Mouse (Mus musculus) liver, embryonic 13.5 days (tissue): ENCODE results near the gene Prim2. TPM values are rescaled to one million over a fixed set of nuclear protein-coding genes. Genes with fewer than 3 reads are reported as not detected.

ENCODE experiments used
- ATAC-seq: fragments of 200-750 bp; cut with Nextera tagmentation; 2 replicates; pipeline ENCODE4 v1.8.0; 2017; ENCODE audit warnings: low read depth, mild to moderate bottlenecking, moderate number of reproducible peaks, moderate library complexity
- DNase-seq: peaks from one replicate; pipeline ENCODE4 v3.0.0; 2022
- H3K27ac ChIP-seq: fragments of 300-500 bp; sonication (generic); 2 replicates; pipeline ENCODE4 v1.5.1; 2015; ENCODE audit warnings: moderate library complexity, mild to moderate bottlenecking, inconsistent platforms
- H3K27me3 ChIP-seq: fragments of 300-500 bp; sonication (generic); 2 replicates; pipeline ENCODE4 v1.6.1; 2015; ENCODE audit warnings: mild to moderate bottlenecking, inconsistent platforms
- H3K36me3 ChIP-seq: fragments of 300-500 bp; sonication (generic); 2 replicates; pipeline ENCODE4 v1.6.1; 2015; ENCODE audit warnings: mild to moderate bottlenecking, inconsistent platforms
- H3K4me1 ChIP-seq: fragments of 300-500 bp; sonication (generic); replicated peaks from 2 replicates; pipeline ENCODE4 v1.6.1; 2015; ENCODE audit warnings: inconsistent platforms
- H3K4me2 ChIP-seq: fragments of 300-500 bp; sonication (generic); 2 replicates; pipeline ENCODE4 v1.6.1; 2015; ENCODE audit warnings: inconsistent platforms, mild to moderate bottlenecking, moderate library complexity
- H3K4me3 ChIP-seq: fragments of 300-500 bp; sonication (generic); replicated peaks from 2 replicates; pipeline ENCODE4 v1.5.1; 2015; ENCODE audit warnings: mild to moderate bottlenecking, inconsistent platforms
- H3K9ac ChIP-seq: fragments of 300-500 bp; sonication (generic); 2 replicates; pipeline ENCODE4 v1.6.1; 2015; ENCODE audit warnings: mild to moderate bottlenecking, inconsistent platforms
- H3K9me3 ChIP-seq: fragments of 300-500 bp; sonication (generic); replicated peaks from 2 replicates; pipeline ENCODE4 v1.6.1; 2016; ENCODE audit warnings: inconsistent platforms
- WGBS: fragments of 180-500 bp; shearing (Covaris S2); methylation state at CpG from one replicate; pipeline ENCODE4 v1.1.7; 2015; ENCODE audit not compliant: insufficient replicate concordance; 5-methylcytosine and 5-hydroxymethylcytosine counted together
- polyA plus RNA-seq: library from polyadenylated mRNA; unstranded; fragments of >200 nt; fragmentation: Nextera tagmentation; extraction: Ambion mirVana; gene quantifications from 2 replicates; pipeline ENCODE4 v1.2.1, GENCODE M21; 2015

Prim2 gene
- polyA plus RNA-seq, 1 experiment from 2014 or later: 43.2 TPM

DNA sequence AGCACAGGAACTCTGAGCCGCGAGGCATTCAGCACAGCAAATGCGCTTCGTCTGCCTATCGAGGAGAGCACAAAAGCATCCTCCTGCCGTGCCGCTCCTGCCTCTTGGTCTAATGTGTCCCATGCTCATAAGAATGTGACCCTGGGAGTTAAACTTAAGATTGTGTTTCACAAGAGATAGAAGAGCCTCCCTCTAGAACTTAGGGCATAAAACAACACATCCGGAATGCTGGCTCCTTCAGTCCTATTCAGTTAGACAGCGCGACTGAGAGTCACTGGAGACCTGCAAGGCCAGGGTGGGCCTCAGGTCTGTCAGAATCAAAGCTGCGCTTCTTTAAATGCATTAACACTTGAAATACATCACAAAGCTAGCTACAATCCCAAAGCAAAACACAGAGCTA is 18.7 kb downstream of the Prim2 start:
- WGBS: 93% methylated on average over 11 of the region's 11 CpGs
- H3K4me2 ChIP-seq: no peak overlapping the region
- peak overlapping the region; percentile 30; the same call in 1 of the 2 replicates for H3K27ac ChIP-seq
- ATAC-seq (no peak), DNase-seq (no peak)
- H3K36me3 ChIP-seq: peaks cover 79% of the 10 kb centered on the region
- no peak overlapping the region for H3K4me3 ChIP-seq
- H3K4me1 ChIP-seq: peaks cover 44% of the 10 kb centered on the region
- H3K9me3 ChIP-seq: no peaks in the 10 kb centered on the region
- no peak overlapping the region for H3K9ac ChIP-seq
- no peaks in the 10 kb centered on the region for H3K27me3 ChIP-seq

DNA sequence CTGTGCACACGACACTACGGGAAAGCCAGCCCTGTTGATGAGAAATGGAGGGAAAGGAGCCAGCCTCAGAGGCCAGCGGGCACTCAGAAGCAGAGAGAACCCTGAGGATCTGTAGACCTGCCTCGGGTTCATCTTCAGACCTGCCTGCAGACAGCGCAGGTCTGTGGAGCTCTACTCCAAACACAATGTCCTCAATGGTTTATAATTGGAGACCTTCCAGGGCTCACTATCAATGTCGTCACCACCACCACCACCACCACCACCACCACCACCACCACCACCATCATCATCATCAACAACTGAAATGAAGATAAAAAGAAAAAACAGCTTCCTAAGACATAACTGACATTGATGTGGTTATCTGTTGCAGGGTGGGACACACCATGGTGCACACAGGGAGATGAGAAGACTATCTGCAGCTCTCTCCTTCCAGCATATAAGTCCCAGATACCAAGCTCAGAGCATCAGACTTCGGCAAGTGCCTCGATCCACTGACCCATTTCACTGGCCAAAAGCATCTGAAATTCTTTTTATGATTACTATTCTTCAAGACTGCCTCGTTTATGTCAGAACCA is 20.0 kb downstream of the Prim2 start:
- H3K4me3 ChIP-seq: no peak overlapping the region
- WGBS: 60% methylated on average over 9 of the region's 9 CpGs

DNA sequence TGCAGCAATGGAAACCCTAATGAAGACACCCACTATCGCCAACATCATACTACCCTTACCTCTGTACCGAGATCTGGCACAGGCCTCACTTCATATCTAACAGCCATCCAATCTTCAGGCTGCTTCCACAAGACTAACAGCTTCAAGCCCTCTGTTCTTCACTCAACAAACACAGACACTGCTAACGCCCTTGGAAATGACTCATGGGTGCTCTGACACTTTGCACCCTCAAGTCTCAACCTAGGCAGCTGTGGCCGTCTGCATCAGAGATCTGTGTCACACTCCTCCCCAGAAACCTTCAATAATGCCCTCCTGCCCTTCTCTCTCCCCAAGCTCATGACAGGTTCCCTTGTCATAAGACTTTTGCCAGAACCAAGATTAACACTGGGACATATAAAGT is 20.6 kb downstream of the Prim2 start:
- H3K27me3 ChIP-seq: no peaks in the 10 kb centered on the region
- peaks cover 77% of the 10 kb centered on the region for H3K36me3 ChIP-seq
- DNase-seq (no peak), ATAC-seq (no peak)
- H3K4me1 ChIP-seq: peaks cover 53% of the 10 kb centered on the region
- peak overlapping the region; percentile 72 for H3K27ac ChIP-seq
- 74% methylated on average over 4 of the region's 4 CpGs for WGBS
- H3K9me3 ChIP-seq: no peaks in the 10 kb centered on the region
- H3K4me3 ChIP-seq: no peak overlapping the region
- no peak overlapping the region for H3K9ac ChIP-seq
- no peak overlapping the region for H3K4me2 ChIP-seq

More for the DNA sequence above, 20.0 kb downstream of the Prim2 start:
- H3K9me3 ChIP-seq: no peaks in the 10 kb centered on the region
- peak overlapping the region; percentile 38 for H3K4me2 ChIP-seq
- no peaks in the 10 kb centered on the region for H3K27me3 ChIP-seq
- H3K4me1 ChIP-seq: peaks cover 52% of the 10 kb centered on the region
- no peak for DNase-seq
- H3K36me3 ChIP-seq: peaks cover 75% of the 10 kb centered on the region
- H3K9ac ChIP-seq: no peak overlapping the region
- peak; percentile 85 for ATAC-seq
- H3K27ac ChIP-seq: peak overlapping the region; percentile 72

GRCm38 (mm10) chr1:33647661-33648060 is 21.9 kb downstream of the Prim2 start:
- no peak overlapping the region for H3K27ac ChIP-seq
- ATAC-seq: no peak
- 77% methylated on average over 4 of the region's 4 CpGs for WGBS

DNA sequence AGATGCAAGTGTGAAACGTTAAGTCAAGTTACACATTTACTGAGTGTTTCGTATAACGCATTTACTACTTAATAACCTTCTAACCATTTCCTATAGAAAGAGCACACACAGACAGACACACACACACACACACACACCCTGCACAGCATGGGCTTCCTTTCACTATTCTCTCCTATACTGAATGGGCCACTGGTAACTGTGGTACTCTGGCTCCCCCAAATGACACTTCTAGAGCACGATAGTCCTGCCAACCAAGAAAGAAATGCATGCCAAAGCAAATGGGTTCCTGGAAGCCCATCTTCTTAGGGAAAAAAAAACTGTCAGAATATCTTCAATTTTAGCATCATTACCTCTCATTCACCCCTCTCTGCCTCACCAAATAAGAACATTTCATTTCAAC is 22.4 kb downstream of the Prim2 start:
- H3K9me3 ChIP-seq: no peaks in the 10 kb centered on the region
- H3K27me3 ChIP-seq: no peaks in the 10 kb centered on the region
- H3K36me3 ChIP-seq: peaks cover 86% of the 10 kb centered on the region
- DNase-seq (no peak), ATAC-seq (no peak)
- H3K4me1 ChIP-seq: peaks cover 56% of the 10 kb centered on the region
- H3K4me2 ChIP-seq: no peak overlapping the region
- no peak overlapping the region for H3K4me3 ChIP-seq
- 85% methylated on average over 4 of the region's 4 CpGs for WGBS
- H3K9ac ChIP-seq: no peak overlapping the region
- H3K27ac ChIP-seq: no peak overlapping the region

More at GRCm38 (mm10) chr1:33647661-33648060, 21.9 kb downstream of the Prim2 start:
- no peak for DNase-seq
- no peak overlapping the region for H3K9ac ChIP-seq
- H3K9me3 ChIP-seq: no peaks in the 10 kb centered on the region
- no peaks in the 10 kb centered on the region for H3K27me3 ChIP-seq
- peaks cover 56% of the 10 kb centered on the region for H3K4me1 ChIP-seq
- no peak overlapping the region for H3K4me2 ChIP-seq
- peaks cover 86% of the 10 kb centered on the region for H3K36me3 ChIP-seq
- no peak overlapping the region for H3K4me3 ChIP-seq

DNA sequence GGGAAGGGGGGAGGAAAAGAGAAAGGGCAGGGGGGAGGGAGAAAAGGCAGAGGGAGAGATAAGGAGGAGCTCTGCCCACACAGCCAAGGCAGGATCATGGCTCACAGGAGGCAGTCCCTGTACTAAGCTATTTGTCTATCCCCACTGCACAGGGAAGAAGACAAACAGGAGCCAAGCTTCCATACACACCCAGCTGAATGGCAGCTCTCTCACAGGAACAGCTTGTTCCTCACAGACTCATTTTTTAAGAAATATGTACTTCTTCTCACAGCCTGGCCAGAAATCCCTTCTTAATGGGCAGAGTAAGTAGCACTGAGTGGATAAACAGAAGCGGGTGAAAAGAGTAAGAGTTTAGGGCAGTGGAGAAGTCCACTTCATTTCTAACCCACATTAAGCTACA is 23.9 kb downstream of the Prim2 start:
- Histone ChIP-seq H3K9ac (peak overlapping the region; percentile 58), H3K4me2 (no peak overlapping the region), H3K4me1 (peaks cover 49% of the 10 kb centered on the region), H3K4me3 (no peak overlapping the region), H3K9me3 (no peaks in the 10 kb centered on the region), H3K27me3 (no peaks in the 10 kb centered on the region), H3K27ac (peak overlapping the region; percentile 61), H3K36me3 (peaks cover 88% of the 10 kb centered on the region)
- DNase-seq: no peak
- 75% methylated on average over 1 of the region's 1 CpGs for WGBS
- peak; percentile 71 for ATAC-seq

GRCm38 (mm10) chr1:33641139-33641538 is 28.5 kb downstream of the Prim2 start:
- H3K4me2 ChIP-seq: no peak overlapping the region
- WGBS: 83% methylated on average over 2 of the region's 2 CpGs
- H3K36me3 ChIP-seq: peaks cover 86% of the 10 kb centered on the region
- ATAC-seq (no peak), DNase-seq (no peak)
- H3K27me3 ChIP-seq: no peaks in the 10 kb centered on the region
- H3K27ac ChIP-seq: no peak overlapping the region
- peaks cover 48% of the 10 kb centered on the region for H3K4me1 ChIP-seq
- 0 out of 2 replicates have a peak, but pooled peaks cover 2% of the 10 kb centered on the region for H3K9me3 ChIP-seq
- no peak overlapping the region for H3K4me3 ChIP-seq
- H3K9ac ChIP-seq: no peak overlapping the region

- 90% methylated on average over 5 of the region's 5 CpGs for WGBS
- no peak overlapping the region for H3K4me2 ChIP-seq
- H3K36me3 ChIP-seq: peaks cover 85% of the 10 kb centered on the region
- no peak for DNase-seq
- no peak for ATAC-seq
- 0 out of 2 replicates have a peak, but pooled peaks cover 2% of the 10 kb centered on the region for H3K9me3 ChIP-seq
- no peak overlapping the region for H3K9ac ChIP-seq
- H3K27ac ChIP-seq: peak overlapping the region; percentile 61; the same call in 1 of the 2 replicates
- H3K4me1 ChIP-seq: peaks cover 44% of the 10 kb centered on the region
- H3K4me3 ChIP-seq: no peak overlapping the region
- no peaks in the 10 kb centered on the region for H3K27me3 ChIP-seq
Observed at GRCm38 (mm10) chr1:33640089-33640488, 29.5 kb downstream of the Prim2 start.

DNA sequence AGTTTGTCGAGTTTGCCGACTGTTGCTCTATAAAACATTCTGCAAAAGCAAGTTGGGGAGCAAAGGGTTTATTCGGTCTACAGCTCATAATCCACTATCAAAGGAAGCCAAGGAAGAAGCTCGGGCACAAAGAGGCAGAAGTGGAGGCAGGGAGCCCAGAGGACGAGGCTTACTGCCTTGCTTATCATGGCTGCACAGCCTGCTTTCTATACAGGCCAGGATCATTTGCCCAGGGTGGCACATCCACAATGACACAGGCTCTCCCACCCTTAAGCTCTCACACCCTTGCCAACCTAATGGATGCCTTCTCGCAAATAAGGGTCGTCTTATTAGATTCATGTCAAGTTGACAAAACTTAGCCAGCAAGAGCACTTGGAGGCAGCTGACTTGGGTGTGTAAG is 30.4 kb downstream of the Prim2 start:
- Histone ChIP-seq H3K36me3 (peaks cover 82% of the 10 kb centered on the region), H3K4me2 (no peak overlapping the region), H3K9me3 (0 out of 2 replicates have a peak, but pooled peaks cover 2% of the 10 kb centered on the region), H3K27me3 (no peaks in the 10 kb centered on the region), H3K4me3 (no peak overlapping the region), H3K4me1 (peaks cover 41% of the 10 kb centered on the region), H3K27ac (peak overlapping the region; percentile 61), H3K9ac (peak overlapping the region; percentile 11; the same call in 1 of the 2 replicates)
- WGBS: 75% methylated on average over 7 of the region's 7 CpGs
- ATAC-seq: peak; percentile 84
- DNase-seq: no peak

GRCm38 (mm10) chr1:33637827-33638226 is 31.8 kb downstream of the Prim2 start:
- H3K9me3 ChIP-seq: 0 out of 2 replicates have a peak, but pooled peaks cover 2% of the 10 kb centered on the region
- H3K27ac ChIP-seq: no peak overlapping the region; the same call in 1 of the 2 replicates
- no peak overlapping the region for H3K4me3 ChIP-seq
- WGBS: 94% methylated on average over 14 of the region's 14 CpGs
- H3K9ac ChIP-seq: no peak overlapping the region
- no peak for ATAC-seq
- peaks cover 82% of the 10 kb centered on the region for H3K36me3 ChIP-seq
- H3K4me2 ChIP-seq: no peak overlapping the region
- DNase-seq: no peak
- H3K27me3 ChIP-seq: no peaks in the 10 kb centered on the region
- peaks cover 48% of the 10 kb centered on the region for H3K4me1 ChIP-seq

DNA sequence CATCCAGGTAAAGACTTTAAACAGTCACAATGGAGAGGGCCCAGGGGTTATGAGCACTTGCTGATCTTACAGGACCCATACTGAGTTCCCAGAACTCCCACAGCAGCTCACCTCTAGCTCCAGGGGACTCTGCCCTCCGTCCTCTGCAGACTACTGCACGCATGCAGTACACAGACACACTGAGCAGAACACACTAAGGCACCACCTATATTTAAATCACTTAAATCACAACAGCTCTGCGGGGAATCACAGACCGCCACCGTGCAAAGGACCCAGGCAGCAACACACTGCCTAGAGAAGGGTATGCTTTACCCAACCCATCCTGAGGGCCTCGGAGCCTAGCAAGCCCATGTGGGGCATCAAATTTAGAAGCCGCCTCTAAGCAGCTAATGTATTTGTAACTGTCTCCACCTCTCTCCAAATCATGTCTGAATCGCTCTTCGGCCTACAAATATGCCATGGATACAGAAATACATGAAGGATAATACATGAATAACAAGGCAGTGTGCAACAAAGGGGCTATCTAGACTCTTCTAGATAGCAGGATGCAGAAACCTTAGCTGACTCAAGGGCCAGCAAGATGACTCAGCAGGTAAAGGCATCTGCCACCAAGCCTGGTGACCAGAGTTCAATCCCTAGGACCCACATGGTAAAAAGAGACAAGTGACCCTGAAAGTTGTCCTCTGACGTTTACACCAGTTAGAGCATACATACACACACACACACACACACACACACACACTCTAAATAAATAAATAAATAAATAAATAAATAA is 33.0 kb downstream of the Prim2 start:
- no peak; the same call in 1 of the 2 replicates for ATAC-seq
- Histone ChIP-seq H3K4me2 (no peak overlapping the region), H3K4me1 (peaks cover 60% of the 10 kb centered on the region), H3K27me3 (no peaks in the 10 kb centered on the region), H3K4me3 (no peak overlapping the region), H3K27ac (peak overlapping the region; percentile 25; the same call in 1 of the 2 replicates), H3K36me3 (peaks cover 77% of the 10 kb centered on the region), H3K9ac (no peak overlapping the region), H3K9me3 (0 out of 2 replicates have a peak, but pooled peaks cover 2% of the 10 kb centered on the region)
- WGBS: 89% methylated on average over 10 of the region's 10 CpGs
- DNase-seq: no peak
